Mouse (Mus musculus) kidney, adult 11 months (tissue): Measurements from ENCODE around the gene Gm20388.

Experiments
- DNase-seq: peaks from one replicate; pipeline ENCODE4 v3.0.0; 2022

Gm20388 gene

DNA sequence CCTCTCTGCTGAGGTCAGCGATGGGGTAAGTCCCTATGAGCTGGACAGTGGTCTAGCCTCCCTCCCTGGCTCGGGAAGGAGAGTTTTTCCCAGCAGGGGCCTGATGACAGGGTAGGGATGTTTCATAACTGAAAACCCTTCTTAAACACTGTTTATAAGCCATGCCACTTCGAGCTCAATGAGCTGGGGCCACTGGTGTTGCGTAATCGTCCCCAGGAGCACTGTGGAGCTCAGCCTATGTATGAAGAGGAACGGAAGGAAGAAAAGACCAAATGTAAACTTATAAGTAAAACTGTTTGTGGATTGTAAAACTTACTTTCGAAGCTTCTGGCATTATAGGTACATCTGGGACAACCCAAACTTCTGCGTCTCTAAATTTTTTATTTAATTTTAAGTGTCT is 4291.1 kb downstream of the Gm20388 start:
- DNase-seq, result no peak

- DNase-seq, result no peak
These were observed 4292.3 kb downstream of the Gm20388 start for GRCm38 (mm10) chr8:124202895-124203294.

- DNase-seq, result no peak
These were observed 4293.5 kb downstream of the Gm20388 start for GRCm38 (mm10) chr8:124204001-124204601.

GRCm38 (mm10) chr8:124212148-124212547 is 4301.5 kb downstream of the Gm20388 start:
- no peak for DNase-seq

GRCm38 (mm10) chr8:124216951-124217350 is 4306.3 kb downstream of the Gm20388 start:
- DNase-seq, result no peak

- no peak for DNase-seq
These were observed 4319.2 kb downstream of the Gm20388 start for GRCm38 (mm10) chr8:124229883-124230282.

DNA sequence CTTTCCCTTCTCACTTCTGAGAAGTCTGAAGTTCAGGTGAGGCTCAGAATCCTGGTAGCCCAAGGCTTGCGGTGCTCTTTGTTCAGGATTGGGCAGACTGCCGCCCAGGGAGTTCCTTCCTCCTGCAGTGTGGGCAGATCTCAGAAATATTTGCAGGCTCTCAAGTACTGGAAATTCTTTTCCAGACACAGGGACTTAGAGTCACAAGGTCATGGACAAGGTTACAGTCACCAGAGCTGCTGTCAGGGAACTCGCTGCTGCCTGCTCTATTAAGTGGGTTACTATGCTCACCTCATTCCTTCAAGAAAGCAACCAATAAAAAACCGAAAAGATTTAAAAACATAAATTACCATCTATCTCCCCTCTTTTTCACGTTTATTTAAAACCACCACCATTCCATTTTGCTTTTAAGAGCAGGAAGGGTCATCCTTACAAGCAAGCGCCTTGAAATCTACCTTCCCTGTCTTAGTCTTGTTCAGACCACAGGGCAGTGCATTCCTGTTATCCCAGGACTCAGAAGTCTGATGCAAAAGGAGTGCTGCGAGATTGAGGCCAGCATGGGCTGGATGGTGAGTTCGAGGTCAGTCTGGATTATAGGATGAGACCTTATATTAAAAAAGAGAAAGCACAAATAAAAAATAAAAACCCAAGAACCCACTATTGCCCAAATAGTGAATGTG is 4320.0 kb downstream of the Gm20388 start:
- no peak for DNase-seq

- DNase-seq, result peak; percentile 87
These were observed 4320.5 kb downstream of the Gm20388 start, which contains the start of gene Galnt2 for GRCm38 (mm10) chr8:124231176-124231484. Gene Galnt2 (plus strand): TSS chr8:124231391.

DNA sequence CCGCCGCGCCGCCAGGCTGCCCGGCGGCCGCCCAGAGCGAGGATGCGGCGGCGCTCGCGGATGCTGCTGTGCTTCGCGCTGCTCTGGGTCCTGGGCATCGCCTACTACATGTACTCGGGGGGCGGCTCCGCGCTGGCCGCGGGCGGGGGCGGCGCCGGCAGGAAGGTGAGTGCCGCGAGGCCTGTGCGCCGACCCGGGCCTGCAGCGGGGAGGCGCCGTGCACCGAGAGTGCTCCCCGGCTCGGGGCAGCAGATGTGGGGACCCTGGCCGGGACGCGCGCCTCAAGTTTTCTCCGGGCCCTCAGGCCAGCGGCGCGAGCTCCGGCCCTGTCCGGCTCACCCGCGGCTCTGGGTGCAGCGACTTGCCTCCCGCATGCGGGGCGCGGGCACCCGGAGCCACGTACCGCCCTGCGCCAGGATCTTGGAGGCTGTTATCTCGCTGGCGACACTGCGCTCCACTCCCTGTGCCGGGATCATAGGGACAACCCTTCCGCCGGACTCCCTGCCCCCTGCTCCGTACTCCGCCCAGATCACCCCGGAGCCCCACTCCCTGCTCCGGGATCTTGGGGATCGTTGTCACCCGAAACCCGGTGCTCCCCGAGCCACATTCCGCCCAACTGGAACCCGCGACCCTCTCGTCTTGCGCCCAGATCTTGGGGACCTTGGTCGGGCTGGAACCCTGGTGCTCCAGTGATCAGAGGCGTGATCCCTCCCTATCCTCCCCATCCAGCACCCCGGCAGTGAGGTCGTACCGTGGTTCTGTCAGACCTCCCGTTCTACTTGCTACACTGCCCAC is 4321.0 kb downstream of the Gm20388 start:
- DNase-seq, result peak; percentile 28

DNA sequence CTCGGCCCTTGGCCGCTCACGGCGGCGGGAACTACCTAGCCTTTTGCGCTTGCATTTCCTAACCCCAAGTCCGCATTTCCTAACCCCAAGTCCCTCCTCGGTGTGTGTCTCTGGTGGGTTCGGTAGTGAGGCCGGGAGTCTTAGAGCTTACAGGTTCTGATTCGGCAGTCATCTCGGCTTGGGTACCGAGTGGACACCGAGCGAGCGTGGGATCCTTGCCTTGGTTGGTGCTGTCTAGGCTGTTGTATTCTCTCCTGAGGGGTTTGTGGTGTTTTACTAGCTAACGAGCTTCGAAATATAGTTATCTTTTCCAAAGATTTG is 4321.6 kb downstream of the Gm20388 start:
- DNase-seq, result no peak

DNA sequence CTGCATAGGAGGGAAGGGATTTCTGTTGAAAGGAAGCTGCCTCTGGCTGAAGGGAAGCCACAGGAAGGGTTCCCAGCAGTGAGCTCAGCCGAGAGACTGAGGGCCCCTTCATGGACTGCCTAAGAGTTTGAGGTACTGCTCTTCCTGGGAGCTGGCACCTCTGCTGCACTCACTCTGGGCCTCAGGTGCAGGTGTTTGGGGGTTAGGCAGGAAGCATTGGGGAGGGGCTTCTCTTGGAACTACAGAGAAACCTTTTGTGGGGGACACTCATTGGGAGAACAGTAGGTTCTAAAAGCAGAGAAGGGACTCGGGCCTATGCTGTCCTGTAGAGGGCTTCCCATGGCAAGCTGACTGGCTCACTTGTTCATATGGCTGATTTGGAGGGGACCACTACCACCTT is 4323.9 kb downstream of the Gm20388 start:
- no peak for DNase-seq

- no peak for DNase-seq
These were observed 4324.9 kb downstream of the Gm20388 start for GRCm38 (mm10) chr8:124235536-124235935.

- no peak for DNase-seq
These were observed 4328.7 kb downstream of the Gm20388 start for GRCm38 (mm10) chr8:124239350-124239749.

DNA sequence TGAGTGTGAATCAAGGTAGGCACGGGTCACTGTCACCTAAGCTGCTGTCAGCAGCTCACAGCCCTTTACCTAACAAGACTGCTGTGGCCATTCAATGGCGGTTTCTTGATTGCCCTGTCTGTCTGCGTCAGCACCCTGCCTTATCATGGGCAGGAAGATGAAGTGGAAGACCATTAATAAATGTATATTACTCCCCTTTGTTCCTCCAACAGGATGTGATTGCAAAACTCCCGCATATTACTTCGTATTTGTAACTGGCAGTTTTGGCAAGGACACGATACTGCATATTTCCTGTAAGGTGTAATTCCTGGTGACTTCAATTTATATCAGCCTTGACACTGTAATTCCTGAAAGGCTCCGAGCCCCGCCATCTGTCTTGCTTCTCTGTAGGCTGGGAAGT is 4330.3 kb downstream of the Gm20388 start:
- DNase-seq, result no peak

DNA sequence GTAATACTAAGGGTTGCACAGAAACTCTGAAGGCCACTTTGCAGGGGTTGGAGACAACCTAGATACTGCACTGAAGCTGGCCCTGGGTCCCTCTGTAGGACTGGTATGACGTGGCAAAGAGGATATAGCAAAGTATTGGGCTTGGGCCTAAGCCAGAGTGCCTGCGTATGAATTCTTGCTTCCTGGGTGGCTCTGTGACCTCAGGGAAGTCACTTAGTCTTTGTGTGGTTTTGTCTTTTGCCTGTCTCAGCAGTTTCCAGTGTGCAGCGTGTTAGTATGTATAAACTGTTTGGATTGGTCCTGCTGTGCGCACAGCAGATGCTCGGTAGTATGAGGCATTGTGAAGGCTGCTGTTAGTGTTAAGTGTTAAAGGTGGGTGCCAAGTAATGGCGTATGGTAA is 4331.6 kb downstream of the Gm20388 start:
- DNase-seq, result peak; percentile 40

DNA sequence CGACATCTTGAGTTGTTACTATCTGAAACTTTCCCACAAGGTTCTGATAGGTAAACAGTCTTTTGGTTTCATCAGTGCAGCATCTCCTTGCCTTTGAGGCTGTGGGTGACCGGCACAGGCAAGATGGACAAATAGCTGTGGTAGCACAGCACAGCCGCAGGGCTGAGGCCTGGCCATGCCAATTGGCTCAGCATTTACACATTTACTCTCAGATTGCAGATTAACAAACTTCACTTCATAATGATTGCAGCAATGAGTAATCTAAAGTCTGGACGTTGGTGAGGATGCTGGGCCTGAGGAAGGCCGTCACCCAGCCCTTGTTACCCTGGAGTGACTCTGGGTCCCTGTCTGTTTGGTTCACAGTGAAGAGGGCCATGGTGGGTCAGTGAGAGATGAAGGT is 4332.3 kb downstream of the Gm20388 start:
- DNase-seq, result peak; percentile 57

- no peak for DNase-seq
These were observed 4336.9 kb downstream of the Gm20388 start for GRCm38 (mm10) chr8:124247581-124247980.

DNA sequence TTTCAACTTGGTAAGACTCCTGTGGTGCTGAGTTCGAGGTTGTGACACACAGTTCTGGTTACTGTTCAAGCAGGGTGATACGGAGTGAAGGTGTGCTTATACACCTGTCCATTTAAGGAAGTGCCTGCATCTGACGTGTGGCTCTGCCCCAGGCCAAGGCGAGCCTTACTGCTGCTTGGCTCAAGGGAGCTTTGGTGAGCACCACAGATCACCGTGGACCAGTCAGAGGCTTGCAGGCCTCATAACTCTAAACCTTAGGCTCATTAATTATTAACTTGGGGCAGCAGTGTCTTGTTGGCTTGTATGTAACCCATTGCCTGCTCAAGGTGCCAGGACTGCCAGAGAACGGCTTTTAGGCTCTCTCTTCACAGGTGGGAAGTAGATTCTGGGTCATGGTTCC is 4338.0 kb downstream of the Gm20388 start:
- DNase-seq, result peak; percentile 85

DNA sequence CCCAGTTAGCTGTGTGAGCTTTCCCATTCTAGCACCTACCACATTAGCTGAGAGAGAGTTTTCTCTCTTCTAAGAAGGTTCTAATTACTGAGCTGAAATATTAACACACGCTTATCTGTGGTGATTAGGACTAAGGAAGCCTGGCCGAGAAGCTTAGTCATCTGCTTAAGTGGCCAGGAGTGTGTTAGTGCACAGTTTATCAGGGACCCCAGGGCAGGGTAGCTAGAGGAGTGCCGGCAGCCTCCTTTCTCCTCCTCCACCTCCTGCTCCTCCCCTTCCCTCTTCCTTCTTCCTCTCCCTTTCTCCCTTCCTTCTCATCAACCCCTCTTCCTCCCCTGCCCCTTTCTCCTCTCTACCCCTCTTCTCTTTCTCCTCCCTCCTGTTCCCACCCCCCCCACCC is 4339.6 kb downstream of the Gm20388 start:
- DNase-seq, result no peak

GRCm38 (mm10) chr8:124250785-124251184 is 4340.1 kb downstream of the Gm20388 start:
- peak; percentile 53 for DNase-seq

GRCm38 (mm10) chr8:124252533-124252950 is 4341.9 kb downstream of the Gm20388 start:
- peak; percentile 72 for DNase-seq

DNA sequence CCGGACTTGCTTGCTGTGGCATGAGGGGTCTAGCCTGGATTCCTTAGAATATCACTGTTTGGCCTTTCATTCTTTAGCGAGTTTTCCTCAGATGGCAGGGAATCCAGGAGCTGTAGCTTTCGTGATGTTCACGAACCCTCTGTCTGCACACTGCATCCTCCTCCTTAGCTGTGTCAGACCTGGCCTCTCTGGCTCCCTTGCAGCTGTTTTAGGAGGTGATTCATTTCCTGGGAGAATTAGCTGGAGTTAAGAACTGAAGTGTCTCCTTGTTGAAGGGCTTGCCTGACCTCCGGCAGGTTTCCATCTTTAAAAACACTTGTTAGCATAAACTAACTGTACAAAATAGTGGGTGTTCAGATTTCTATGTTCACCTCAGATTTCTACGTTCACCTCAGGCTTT is 4343.3 kb downstream of the Gm20388 start:
- no peak for DNase-seq

DNA sequence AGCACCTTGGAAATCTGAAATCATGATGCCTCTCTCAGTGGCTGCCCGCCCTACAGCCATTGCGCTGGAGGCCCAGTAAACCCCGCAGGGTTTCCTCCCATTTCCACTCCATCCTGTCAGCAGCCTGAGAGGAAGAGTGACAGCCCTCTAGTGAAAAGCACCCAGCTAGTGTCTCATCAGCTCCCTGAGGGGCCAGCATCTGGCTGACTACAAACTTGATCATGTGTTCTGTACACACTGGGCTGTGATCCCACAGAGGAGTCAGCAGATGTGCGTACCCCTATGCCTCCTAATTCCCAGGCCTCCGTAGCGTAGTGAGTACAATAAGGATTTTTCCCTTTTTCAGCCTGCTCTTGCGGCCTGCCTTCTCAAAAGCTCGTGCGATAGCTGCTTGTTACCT is 4346.2 kb downstream of the Gm20388 start:
- DNase-seq, result no peak

DNA sequence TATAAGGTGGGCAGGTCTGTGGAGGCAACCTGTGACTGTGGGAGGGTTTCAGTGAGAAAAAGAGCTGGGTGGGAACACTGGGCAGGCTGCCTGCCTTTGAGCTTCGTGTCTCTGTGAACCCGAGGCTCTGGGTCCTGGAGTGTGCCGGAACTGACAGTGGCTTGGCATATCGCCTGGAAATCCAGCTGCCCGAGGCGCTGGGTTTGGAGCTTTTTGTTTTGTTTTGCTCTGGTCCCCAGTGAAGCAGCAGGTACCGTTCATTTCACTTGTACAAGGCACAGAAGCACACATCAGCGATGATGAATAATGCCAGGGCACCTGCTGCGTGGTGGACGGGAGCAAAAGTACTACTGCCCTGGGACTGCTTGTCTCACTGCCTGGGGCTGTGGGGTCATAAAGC is 4346.7 kb downstream of the Gm20388 start:
- peak; percentile 73 for DNase-seq
